Mouse (Mus musculus) gastrocnemius, postnatal 25 days (tissue): ENCODE measurements around the gene Mmel1. TPM values are rescaled to one million over a fixed set of nuclear protein-coding genes. Genes with fewer than 3 reads are reported as not detected.

Source experiments
- DNase-seq: peaks from one replicate; pipeline ENCODE4 v3.0.0; 2022
- long read RNA-seq, 2 experiments: library from polyadenylated mRNA; stranded (forward); transcript quantifications; one replicate each; pipeline ENCODE4 v2.0.0; 2021
- total RNA-seq, 2 experiments: library from RNA; stranded (reverse); gene quantifications; 1 replicate in 1 of 2; 2 replicates in 1 of 2; pipeline ENCODE4 v1.2.3; 2021

Gene Mmel1
- total RNA-seq = under 1 TPM; 0.13 to 0.24 TPM
- long read RNA-seq, experiment 1 = 0 reads
- long read RNA-seq, experiment 2 = 0 reads

GRCm38 (mm10) chr4:154869440-154869839 is at the start of gene Mmel1:
Mmel1 (plus strand) TSS chr4:154869585.
- DNase-seq = no peak

GRCm38 (mm10) chr4:154825662-154826061 is 43.7 kb upstream of the Mmel1 start:
- no peak for DNase-seq

GRCm38 (mm10) chr4:154826224-154826623 is 43.2 kb upstream of the Mmel1 start:
- DNase-seq = no peak

GRCm38 (mm10) chr4:154827181-154827580 is 42.2 kb upstream of the Mmel1 start:
- peak; percentile 38 for DNase-seq

- DNase-seq = no peak
Observed at GRCm38 (mm10) chr4:154827861-154828610, 41.3 kb upstream of the Mmel1 start.

GRCm38 (mm10) chr4:154831915-154832573 is 37.3 kb upstream of the Mmel1 start:
- no peak for DNase-seq

GRCm38 (mm10) chr4:154836183-154836915 is 33.0 kb upstream of the Mmel1 start:
- DNase-seq = no peak

GRCm38 (mm10) chr4:154837170-154837569 is 32.2 kb upstream of the Mmel1 start, which contains the start of gene Ttc34:
Ttc34 (plus strand) TSS chr4:154837459.
- DNase-seq = no peak

GRCm38 (mm10) chr4:154838741-154839140 is 30.6 kb upstream of the Mmel1 start:
- DNase-seq = no peak

GRCm38 (mm10) chr4:154839406-154839805 is 30.0 kb upstream of the Mmel1 start:
- no peak for DNase-seq

GRCm38 (mm10) chr4:154852696-154853095 is 16.7 kb upstream of the Mmel1 start:
- DNase-seq = no peak

- no peak for DNase-seq
Observed at GRCm38 (mm10) chr4:154853881-154854280, 15.5 kb upstream of the Mmel1 start.

- DNase-seq = no peak
Observed at GRCm38 (mm10) chr4:154854676-154855345, 14.6 kb upstream of the Mmel1 start.

- DNase-seq = peak; percentile 74
Observed at GRCm38 (mm10) chr4:154855721-154856479, 13.5 kb upstream of the Mmel1 start.

- no peak for DNase-seq
Observed at GRCm38 (mm10) chr4:154856480-154856837, 12.9 kb upstream of the Mmel1 start.

GRCm38 (mm10) chr4:154856882-154857281 is 12.5 kb upstream of the Mmel1 start:
- no peak for DNase-seq

- DNase-seq = no peak
Observed at GRCm38 (mm10) chr4:154857366-154858240, 11.8 kb upstream of the Mmel1 start.

- no peak for DNase-seq
Observed at GRCm38 (mm10) chr4:154858601-154859000, 10.8 kb upstream of the Mmel1 start.

GRCm38 (mm10) chr4:154861967-154862366 is 7.4 kb upstream of the Mmel1 start:
- DNase-seq = no peak

GRCm38 (mm10) chr4:154863436-154863935 is 5.9 kb upstream of the Mmel1 start:
- no peak for DNase-seq
